Mouse (Mus musculus): Measurements from ENCODE around the gene Gm10715. TPM values are rescaled to one million over a fixed set of nuclear protein-coding genes. Genes with fewer than 3 reads are reported as not detected.
"Not testable (repeated sequence)": the region's sequence is repeated elsewhere in the genome, so short reads cannot be mapped to it uniquely, and the experiment has no call there.

The Gm10715 gene
- total and polyA plus RNA-seq, 2 experiments from 2014 or later, result not detected

GRCm38 (mm10) chr9:3012733-3013279 lies 23.9 kb upstream of the Gm10715 start, which contains the start of gene Gm10721:
TSS of gene Gm10721 (plus strand) at chr9:3013140.
- not testable (repeated sequence) for ATAC-seq; H3K27ac ChIP-seq (ENCODE audit: low read depth, low read length); H3K9me3 ChIP-seq (ENCODE audit: low read length); H3K4me1 ChIP-seq (ENCODE audit: insufficient read depth); H3K4me2 ChIP-seq (ENCODE audit: low read depth); H3K27me3 ChIP-seq (ENCODE audit: insufficient read depth, low read length); H3K36me3 ChIP-seq (ENCODE audit: insufficient read depth); DNase-seq; H3K9ac ChIP-seq; H3K4me3 ChIP-seq (ENCODE audit: low read depth, low read length)
- WGBS, result no CpG with 5 or more reads among the region's 11 CpGs

DNA sequence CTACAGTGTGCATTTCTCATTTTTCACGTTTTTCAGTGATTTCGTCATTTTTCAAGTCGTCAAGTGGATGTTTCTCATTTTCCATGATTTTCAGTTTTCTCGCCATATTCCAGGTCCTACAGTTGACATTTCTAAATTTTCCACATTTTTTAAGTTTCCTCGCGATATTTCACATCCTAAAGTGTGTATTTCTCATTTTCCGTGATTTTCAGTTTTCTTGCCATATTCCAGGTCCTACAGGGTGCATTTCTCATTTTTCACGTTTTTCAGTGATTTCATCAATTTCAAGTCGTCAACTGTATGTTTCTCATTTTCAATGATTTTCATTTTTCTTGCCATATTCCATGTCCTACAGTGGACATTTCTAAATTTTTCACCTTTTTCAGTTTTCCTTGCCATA lies 21.3 kb upstream of the Gm10715 start, which contains the start of gene Gm10720:
Gene Gm10720 (plus strand): TSS at position 301 of the 400 bp plus-strand sequence.
- 67% methylated on average over 4 of the region's 9 CpGs for WGBS
- H3K9me3 ChIP-seq (ENCODE audit: low read length); ATAC-seq: not testable (repeated sequence)

DNA sequence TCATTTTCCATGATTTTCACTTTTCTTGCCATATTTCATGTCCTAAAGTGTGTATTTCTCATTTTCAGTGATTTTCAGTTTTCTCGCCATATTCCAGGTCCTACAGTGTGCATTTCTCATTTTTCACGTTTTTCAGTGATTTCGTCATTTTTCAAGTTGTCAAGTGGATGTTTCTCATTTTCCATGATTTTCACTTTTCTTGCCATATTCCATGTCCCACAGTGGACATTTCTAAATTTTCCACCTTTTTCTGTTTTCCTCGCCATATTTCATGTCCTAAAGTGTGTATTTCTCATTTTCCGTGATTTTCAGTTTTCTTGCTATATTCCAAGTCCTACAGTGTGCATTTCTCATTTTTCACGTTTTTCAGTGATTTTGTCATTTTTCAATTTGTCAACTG lies 20.8 kb upstream of the Gm10715 start:
- not testable (repeated sequence) for H3K27me3 ChIP-seq (ENCODE audit: insufficient read depth, low read length); DNase-seq; H3K9me3 ChIP-seq (ENCODE audit: low read length); H3K4me2 ChIP-seq (ENCODE audit: low read depth); H3K27ac ChIP-seq (ENCODE audit: low read depth, low read length); H3K4me3 ChIP-seq (ENCODE audit: low read depth, low read length); H3K36me3 ChIP-seq (ENCODE audit: insufficient read depth); ATAC-seq; H3K4me1 ChIP-seq (ENCODE audit: insufficient read depth); H3K9ac ChIP-seq
- WGBS, result 83% methylated on average over 4 of the region's 6 CpGs

More for the DNA sequence above, 21.3 kb upstream of the Gm10715 start, which contains the start of gene Gm10720:
- not testable (repeated sequence) for H3K4me2 ChIP-seq (ENCODE audit: low read depth); H3K4me1 ChIP-seq (ENCODE audit: insufficient read depth); DNase-seq; H3K27me3 ChIP-seq (ENCODE audit: insufficient read depth, low read length); H3K27ac ChIP-seq (ENCODE audit: low read depth, low read length); H3K9ac ChIP-seq; H3K36me3 ChIP-seq (ENCODE audit: insufficient read depth); H3K4me3 ChIP-seq (ENCODE audit: low read depth, low read length)

GRCm38 (mm10) chr9:3017108-3017507 lies 19.6 kb upstream of the Gm10715 start, which contains the start of gene Gm10719:
TSS of gene Gm10719 (plus strand) at chr9:3017408.
- not testable (repeated sequence) for H3K9ac ChIP-seq; H3K4me1 ChIP-seq (ENCODE audit: insufficient read depth); H3K27ac ChIP-seq (ENCODE audit: low read depth, low read length); H3K27me3 ChIP-seq (ENCODE audit: insufficient read depth, low read length); ATAC-seq; DNase-seq; H3K9me3 ChIP-seq (ENCODE audit: low read length); H3K4me2 ChIP-seq (ENCODE audit: low read depth); H3K4me3 ChIP-seq (ENCODE audit: low read depth, low read length); H3K36me3 ChIP-seq (ENCODE audit: insufficient read depth)
- WGBS, result no CpG with 5 or more reads among the region's 9 CpGs

DNA sequence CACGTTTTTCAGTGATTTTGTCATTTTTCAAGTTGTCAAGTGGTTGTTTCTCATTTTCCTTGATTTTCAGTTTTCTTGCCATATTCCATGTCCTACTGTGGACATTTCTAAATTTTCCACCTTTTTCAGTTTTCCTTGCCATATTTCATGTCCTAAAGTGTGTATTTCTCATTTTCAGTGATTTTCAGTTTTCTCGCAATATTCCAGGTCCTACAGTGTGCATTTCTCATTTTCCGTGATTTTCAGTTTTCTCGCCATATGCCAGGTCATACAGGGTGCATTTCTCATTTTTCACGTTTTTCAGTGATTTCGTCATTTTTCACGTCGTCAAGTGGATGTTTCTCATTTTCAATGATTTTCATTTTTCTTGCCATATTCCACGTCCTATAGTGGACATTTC lies 17.7 kb upstream of the Gm10715 start:
- H3K9me3 ChIP-seq (ENCODE audit: low read length); H3K9ac ChIP-seq; H3K4me2 ChIP-seq (ENCODE audit: low read depth); ATAC-seq; H3K4me1 ChIP-seq (ENCODE audit: insufficient read depth); H3K4me3 ChIP-seq (ENCODE audit: low read depth, low read length); H3K27me3 ChIP-seq (ENCODE audit: insufficient read depth, low read length); DNase-seq; H3K27ac ChIP-seq (ENCODE audit: low read depth, low read length); H3K36me3 ChIP-seq (ENCODE audit: insufficient read depth): not testable (repeated sequence)
- WGBS, result 71% methylated on average over 7 of the region's 9 CpGs

DNA sequence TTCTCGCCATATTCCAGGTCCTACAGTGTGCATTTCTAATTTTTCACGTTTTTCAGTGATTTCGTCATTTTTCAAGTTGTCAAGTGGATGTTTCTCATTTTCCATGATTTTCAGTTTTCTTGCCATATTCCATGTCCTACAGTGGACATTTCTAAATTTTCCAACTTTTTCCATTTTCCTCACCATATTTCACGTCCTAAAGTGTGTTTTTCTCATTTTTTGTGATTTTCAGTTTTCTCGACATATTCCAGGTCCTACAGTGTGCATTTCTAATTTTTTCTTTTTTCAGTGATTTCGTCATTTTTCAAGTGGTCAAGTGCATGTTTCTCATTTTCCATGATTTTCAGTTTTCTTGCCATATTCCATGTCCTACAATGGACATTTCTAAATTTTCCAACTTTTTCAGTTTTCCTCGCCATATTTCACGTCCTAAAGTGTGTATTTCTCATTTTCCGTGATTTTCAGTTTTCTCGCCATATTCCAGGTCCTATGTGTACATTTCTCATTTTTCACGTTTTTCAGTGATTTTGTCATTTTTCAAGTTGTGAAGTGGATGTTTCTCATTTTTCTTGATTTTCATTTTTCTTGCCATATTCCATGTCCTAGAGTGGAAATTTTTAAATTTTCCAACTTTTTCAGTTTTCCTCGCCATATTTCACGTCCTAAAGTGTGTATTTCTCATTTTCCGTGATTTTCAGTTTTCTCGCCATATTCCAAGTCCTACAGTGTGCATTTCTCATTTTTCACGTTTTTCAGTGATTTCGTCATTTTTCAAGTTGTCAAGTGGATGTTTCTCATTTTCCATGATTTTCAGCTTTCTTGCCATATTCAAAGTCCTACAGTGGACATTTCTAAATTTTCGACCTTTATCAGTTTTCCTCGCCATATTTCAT lies 16.6 kb upstream of the Gm10715 start:
- ATAC-seq, result peak; percentile 55; the same call in 1 of the 2 replicates
- H3K4me3 ChIP-seq (ENCODE audit: low read depth, low read length); H3K4me1 ChIP-seq (ENCODE audit: insufficient read depth); H3K27ac ChIP-seq (ENCODE audit: low read depth, low read length); H3K9ac ChIP-seq; H3K27me3 ChIP-seq (ENCODE audit: insufficient read depth, low read length); H3K36me3 ChIP-seq (ENCODE audit: insufficient read depth); H3K9me3 ChIP-seq (ENCODE audit: low read length); H3K4me2 ChIP-seq (ENCODE audit: low read depth); DNase-seq: not testable (repeated sequence)
- WGBS, result 82% methylated on average over 11 of the region's 19 CpGs

DNA sequence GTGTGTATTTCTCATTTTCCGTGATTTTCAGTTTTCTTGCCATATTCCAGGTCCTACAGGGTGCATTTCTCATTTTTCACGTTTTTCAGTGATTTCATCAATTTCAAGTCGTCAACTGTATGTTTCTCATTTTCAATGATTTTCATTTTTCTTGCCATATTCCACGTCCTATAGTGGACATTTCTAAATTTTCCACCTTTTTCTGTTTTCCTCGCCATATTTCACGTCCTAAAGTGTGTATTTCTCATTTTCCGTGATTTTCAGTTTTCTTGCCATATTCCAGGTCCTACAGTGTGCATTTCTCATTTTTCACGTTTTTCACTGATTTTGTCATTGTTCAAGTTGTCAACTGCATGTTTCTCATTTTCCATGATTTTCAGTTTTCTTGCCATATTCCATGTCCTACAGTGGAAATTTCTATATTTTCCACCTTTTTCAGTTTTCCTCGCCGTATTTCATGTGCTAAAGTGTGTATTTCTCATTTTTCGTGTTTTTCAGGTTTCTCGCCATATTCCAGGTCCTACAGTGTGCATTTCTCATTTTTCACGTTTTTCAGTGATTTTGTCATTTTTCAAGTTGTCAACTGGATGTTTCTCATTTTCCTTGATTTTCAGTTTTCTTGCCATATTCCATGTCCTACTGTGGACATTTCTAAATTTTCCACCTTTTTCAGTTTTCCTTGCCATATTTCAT lies 14.2 kb upstream of the Gm10715 start:
- ATAC-seq, result not testable (repeated sequence)
- WGBS, result 72% methylated on average over 9 of the region's 13 CpGs
- peak; percentile 0 for DNase-seq

GRCm38 (mm10) chr9:3023312-3023984 lies 13.2 kb upstream of the Gm10715 start, which contains the start of gene Gm10718:
TSS of gene Gm10718 (plus strand) at chr9:3023547.
- not testable (repeated sequence) for H3K36me3 ChIP-seq (ENCODE audit: insufficient read depth); H3K9me3 ChIP-seq (ENCODE audit: low read length); ATAC-seq; H3K4me2 ChIP-seq (ENCODE audit: low read depth); H3K9ac ChIP-seq; H3K27me3 ChIP-seq (ENCODE audit: insufficient read depth, low read length); H3K4me3 ChIP-seq (ENCODE audit: low read depth, low read length); H3K27ac ChIP-seq (ENCODE audit: low read depth, low read length); H3K4me1 ChIP-seq (ENCODE audit: insufficient read depth); DNase-seq
- WGBS, result 78% methylated on average over 9 of the region's 13 CpGs

More for the DNA sequence above, 14.2 kb upstream of the Gm10715 start:
- H3K4me3 ChIP-seq (ENCODE audit: low read depth, low read length); H3K9me3 ChIP-seq (ENCODE audit: low read length); H3K4me2 ChIP-seq (ENCODE audit: low read depth); H3K4me1 ChIP-seq (ENCODE audit: insufficient read depth); H3K9ac ChIP-seq; H3K27me3 ChIP-seq (ENCODE audit: insufficient read depth, low read length); H3K27ac ChIP-seq (ENCODE audit: low read depth, low read length); H3K36me3 ChIP-seq (ENCODE audit: insufficient read depth): not testable (repeated sequence)

- H3K4me1 ChIP-seq (ENCODE audit: insufficient read depth); H3K36me3 ChIP-seq (ENCODE audit: insufficient read depth); H3K9me3 ChIP-seq (ENCODE audit: low read length); H3K27me3 ChIP-seq (ENCODE audit: insufficient read depth, low read length); H3K4me3 ChIP-seq (ENCODE audit: low read depth, low read length); ATAC-seq; H3K27ac ChIP-seq (ENCODE audit: low read depth, low read length); H3K4me2 ChIP-seq (ENCODE audit: low read depth); DNase-seq; H3K9ac ChIP-seq: not testable (repeated sequence)
- WGBS, result 74% methylated on average over 15 of the region's 16 CpGs
Observed at GRCm38 (mm10) chr9:3023985-3024648, 12.6 kb upstream of the Gm10715 start.

Measured in forebrain, postnatal 0 days (tissue).